In genomic region chr17:6777061-6777460, GRCm38 (mm10) we compare ENCODE assay signal across 14 mouse cellular contexts. TPM values are rescaled to one million over a fixed set of nuclear protein-coding genes. Genes with fewer than 3 reads are reported as not detected.
DNase-seq lines count a peak whose midpoint lies in the region; ATAC-seq lines count a peak whose summit lies in the region.
"Had no signal": no experiment of that assay in that cellular context is flagged by ENCODE, and none has a peak within 500 bp of the region (broad histone marks: within the 10 kb centered on the region; RNA-seq: fewer than 3 reads in every experiment).

No protein-coding gene starts in this region.

- 0 out of 2 replicates have a peak overlapping the region, but pooled peaks have one; percentile 12 for H3K4me2 ChIP-seq in kidney, embryonic 16.5 days (replicated peaks; ENCODE audit: low read depth, low read length)
- H3K4me2 ChIP-seq in intestine, embryonic 16.5 days (ENCODE audit: low read depth, low read length) = peak overlapping the region; percentile 83
- H3K4me2 ChIP-seq: embryonic facial prominence, embryonic 12.5 days; midbrain, embryonic 15.5 days; neural tube, embryonic 12.5 days had no signal

- no peak overlapping the region for H3K4me3 ChIP-seq in kidney, embryonic 16.5 days (ENCODE audit: low read length)
- no peak overlapping the region; the same call in 1 of the 2 replicates for H3K4me3 ChIP-seq in intestine, embryonic 16.5 days (ENCODE audit: low read length)
- H3K4me3 ChIP-seq: embryonic facial prominence, embryonic 12.5 days; liver, embryonic 13.5 days; midbrain, embryonic 15.5 days; neural tube, embryonic 12.5 days had no signal

- H3K9me3 ChIP-seq in kidney, embryonic 16.5 days (ENCODE audit: low read length) = no peaks in the 10 kb centered on the region
- no peaks in the 10 kb centered on the region for H3K9me3 ChIP-seq in intestine, embryonic 16.5 days (ENCODE audit: control insufficient read depth, low read length)
- H3K9me3 ChIP-seq: embryonic facial prominence, embryonic 12.5 days; liver, embryonic 13.5 days; midbrain, embryonic 15.5 days; neural tube, embryonic 12.5 days had no signal

- 63% methylated on average over 6 of the region's 6 CpGs for WGBS in kidney, embryonic 16.5 days
- WGBS in intestine, embryonic 16.5 days = 43% methylated on average over 6 of the region's 6 CpGs

- H3K36me3 ChIP-seq in kidney, embryonic 16.5 days (ENCODE audit: insufficient read depth, low read length) = no peaks in the 10 kb centered on the region
- no peaks in the 10 kb centered on the region for H3K36me3 ChIP-seq in intestine, embryonic 16.5 days (ENCODE audit: control insufficient read depth, insufficient read depth, low read length)
- H3K36me3 ChIP-seq: embryonic facial prominence, embryonic 12.5 days; midbrain, embryonic 15.5 days; neural tube, embryonic 12.5 days had no signal

- ATAC-seq in kidney, embryonic 16.5 days (ENCODE audit: low FRiP score, low TSS enrichment) = no peak
- no peak for ATAC-seq in intestine, embryonic 16.5 days
- ATAC-seq: midbrain, embryonic 15.5 days had no signal

- no peak overlapping the region for H3K9ac ChIP-seq in kidney, embryonic 16.5 days (replicated peaks; ENCODE audit: low read length)
- H3K9ac ChIP-seq in intestine, embryonic 16.5 days (ENCODE audit: low read depth, low read length) = peak overlapping the region; percentile 39; the same call in 1 of the 2 replicates
- H3K9ac ChIP-seq: embryonic facial prominence, embryonic 12.5 days; liver, embryonic 13.5 days; midbrain, embryonic 15.5 days; neural tube, embryonic 12.5 days had no signal

- H3K4me1 ChIP-seq in kidney, embryonic 16.5 days (ENCODE audit: insufficient read depth, low read length) = peaks cover 77% of the 10 kb centered on the region
- peaks cover 27% of the 10 kb centered on the region for H3K4me1 ChIP-seq in intestine, embryonic 16.5 days (ENCODE audit: control insufficient read depth, insufficient read depth, low read length)

- DNase-seq in kidney, postnatal 14 days = no peak
- peak; percentile 29 for DNase-seq in thymus, postnatal 14 days
- DNase-seq in thymus, postnatal 25 days = no peak
- no peak for DNase-seq in neural tube, embryonic 10.5 days (ENCODE audit: extremely low spot score, low spot score)
- no peak for DNase-seq in gastrocnemius, postnatal 25 days
- DNase-seq: adrenal gland, postnatal 25 days; cerebellum, postnatal 25 days; heart, postnatal 4 days; liver, embryonic 13.5 days had no signal

- peak overlapping the region; percentile 45; the same call in 1 of the 2 replicates for H3K27ac ChIP-seq in kidney, embryonic 16.5 days (ENCODE audit: low read length)
- peak overlapping the region; percentile 66 for H3K27ac ChIP-seq in intestine, embryonic 16.5 days (ENCODE audit: low read length)
- H3K27ac ChIP-seq: embryonic facial prominence, embryonic 12.5 days; midbrain, embryonic 15.5 days; neural tube, embryonic 12.5 days had no signal

- 0 out of 2 replicates have a peak, but pooled peaks cover 5% of the 10 kb centered on the region for H3K27me3 ChIP-seq in kidney, embryonic 16.5 days (ENCODE audit: insufficient read depth, low read length)
- no peaks in the 10 kb centered on the region for H3K27me3 ChIP-seq in intestine, embryonic 16.5 days (replicated peaks; ENCODE audit: control insufficient read depth, insufficient read depth, low read length)
- H3K27me3 ChIP-seq: liver, embryonic 13.5 days had no signal

RNA-seq across cellular contexts. Expression of gene Ezr, which starts 5.5 kb away (rescaled TPM):
- polyA plus RNA-seq in kidney, embryonic 16.5 days (2015; fragmentation: Nextera tagmentation; extraction: Ambion mirVana) = 240 and 248 TPM in 2 replicates
- 281 and 319 TPM in 2 replicates for polyA plus RNA-seq in intestine, embryonic 16.5 days (2015; fragmentation: Nextera tagmentation; extraction: Ambion mirVana)
- 1 to 10 TPM; 2.2 to 2.9 TPM for total RNA-seq in gastrocnemius, postnatal 25 days (2021)
